Mouse (Mus musculus): ENCODE data around the gene Mob3c. TPM values are rescaled to one million over a fixed set of nuclear protein-coding genes. Genes with fewer than 3 reads are reported as not detected.
A peak's percentile ranks its signal among the peaks of the same experiment; 100 is the strongest.

The Mob3c gene
- total RNA-seq, 2 experiments from 2014 or later: 6.1 to 7.0 TPM

DNA sequence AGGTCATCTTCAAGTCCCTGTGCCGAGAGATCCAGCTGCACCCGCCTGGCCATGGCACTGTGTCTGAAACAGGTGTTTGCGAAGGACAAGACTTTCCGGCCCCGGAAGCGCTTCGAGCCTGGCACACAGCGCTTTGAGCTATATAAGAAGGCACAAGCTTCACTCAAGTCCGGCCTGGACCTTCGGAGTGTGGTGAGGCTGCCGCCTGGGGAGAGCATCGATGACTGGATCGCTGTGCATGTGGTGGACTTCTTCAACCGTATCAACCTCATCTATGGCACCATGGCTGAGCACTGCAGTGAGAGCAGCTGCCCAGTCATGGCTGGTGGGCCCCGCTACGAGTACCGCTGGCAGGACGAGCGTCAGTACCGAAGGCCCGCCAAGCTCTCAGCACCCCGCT, 3.3 kb downstream of the Mob3c start:
- DNase-seq: no peak
- intact Hi-C loops (cut with DNase I): no loop called here

DNA sequence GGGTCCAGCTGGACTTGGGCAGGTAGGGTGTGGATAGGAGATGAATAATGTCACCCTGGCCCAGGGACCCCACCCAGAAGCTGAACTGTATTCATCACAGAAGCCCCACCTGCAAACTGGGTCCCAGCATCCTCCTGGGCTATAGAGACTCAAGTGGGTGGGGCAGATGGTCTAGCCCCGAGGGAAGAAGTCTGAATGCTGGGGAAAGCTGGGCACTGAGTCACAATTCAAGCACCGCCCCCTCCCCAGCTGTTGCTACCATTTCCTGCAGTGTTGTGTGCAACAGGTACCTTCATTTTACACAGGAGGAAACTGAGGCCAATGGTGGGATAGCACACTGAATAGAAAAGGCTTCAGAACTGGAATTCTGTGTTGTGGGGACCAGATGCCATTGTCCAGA, 4.1 kb downstream of the Mob3c start:
- intact Hi-C loops (cut with DNase I): no loop called here
- no peak for DNase-seq

DNA sequence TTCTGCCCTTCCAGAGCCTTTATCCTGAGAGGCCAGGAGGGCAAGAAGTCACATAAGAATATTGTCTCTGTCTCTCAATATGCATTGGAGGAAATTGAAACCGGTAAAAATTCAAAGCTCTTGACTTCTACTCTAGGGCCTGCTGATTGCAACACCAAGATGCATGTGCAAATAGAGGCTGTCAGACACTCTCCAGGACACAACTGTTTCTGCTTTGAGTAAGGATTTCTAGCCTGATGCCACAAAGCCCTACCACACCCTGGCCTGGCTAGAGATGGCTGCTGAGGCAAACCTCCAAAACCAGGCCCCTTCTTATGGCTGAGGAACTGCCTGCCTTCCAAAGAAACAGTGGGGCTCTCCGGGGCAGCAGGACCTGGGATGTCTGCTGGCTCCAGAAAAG, 7.7 kb downstream of the Mob3c start:
- intact Hi-C loops (cut with DNase I): no loop called here
- DNase-seq: no peak

DNA sequence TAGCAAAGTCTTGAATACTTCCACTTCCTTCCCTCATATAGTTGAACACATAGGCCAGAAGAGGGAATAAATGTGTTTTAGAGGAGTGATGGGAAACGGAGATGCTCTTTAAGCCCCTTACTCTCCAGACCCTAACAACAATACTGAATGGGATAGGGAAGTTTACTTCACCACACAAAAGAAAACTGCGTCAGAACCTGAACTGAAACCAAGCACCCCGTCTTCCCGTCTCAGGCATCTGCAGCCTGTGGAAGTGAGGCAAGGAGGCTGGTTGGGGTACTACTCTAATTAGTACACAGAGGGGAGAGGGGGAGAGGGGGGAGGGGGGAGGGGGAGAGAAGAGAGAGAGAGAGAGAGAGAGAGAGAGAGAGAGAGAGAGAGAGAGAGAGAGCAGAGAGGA, 10.3 kb downstream of the Mob3c start:
- intact Hi-C loops (cut with DNase I): no loop called here

DNA sequence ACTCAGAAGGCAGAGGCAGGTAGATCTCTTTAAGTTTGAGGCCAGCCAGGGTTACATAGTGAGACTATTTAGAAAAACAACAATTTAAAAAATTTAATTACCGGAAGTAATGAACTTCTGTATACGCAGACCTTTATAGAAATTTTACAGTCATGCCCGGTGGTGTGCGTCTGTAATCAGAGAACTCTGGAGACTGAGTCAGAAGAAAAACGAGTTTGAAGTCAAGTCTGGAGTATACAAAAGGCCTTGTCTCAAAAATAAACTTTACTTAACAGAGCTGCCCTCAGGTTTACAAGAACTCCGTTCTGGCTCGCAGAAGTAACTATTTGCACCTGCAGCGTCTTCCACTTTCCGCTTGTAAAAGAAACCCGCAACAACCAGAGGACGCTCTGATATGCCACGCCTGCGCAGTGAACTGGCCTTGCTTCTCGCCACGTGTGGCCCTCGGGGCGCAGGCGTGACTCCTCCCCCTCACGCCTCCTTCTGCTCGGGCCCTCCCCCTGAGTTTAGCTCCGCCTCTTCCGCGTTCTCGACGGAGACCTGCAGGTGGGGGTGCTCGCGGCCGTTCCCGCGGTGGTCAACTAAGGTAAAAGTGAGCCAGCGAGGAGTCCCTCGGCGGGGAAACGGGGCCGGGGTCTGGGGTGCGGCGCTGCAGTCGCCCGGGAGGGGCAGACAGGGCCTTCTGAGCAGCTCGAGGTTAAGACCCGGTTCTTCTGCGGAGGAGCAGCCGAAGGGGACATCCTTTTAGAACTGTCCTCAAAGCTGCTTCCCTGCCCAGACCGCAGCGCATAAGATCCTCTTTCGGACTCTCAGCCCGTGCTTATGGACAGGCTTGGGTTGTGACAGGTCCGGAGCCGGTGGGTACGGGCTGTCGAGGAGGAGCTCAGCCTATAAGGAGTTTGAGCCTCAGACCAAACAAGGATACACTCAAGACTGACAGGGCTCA, 11.1 kb downstream of the Mob3c start, which contains the start of gene Mknk1:
Gene Mknk1, plus strand, starts transcription at position 503 of the 946 bp plus-strand sequence.
- DNase-seq: peak; percentile 93 to 94
- intact Hi-C loops (cut with DNase I): no loop called here

More for the DNA sequence above, 10.3 kb downstream of the Mob3c start:
- no peak for DNase-seq

DNA sequence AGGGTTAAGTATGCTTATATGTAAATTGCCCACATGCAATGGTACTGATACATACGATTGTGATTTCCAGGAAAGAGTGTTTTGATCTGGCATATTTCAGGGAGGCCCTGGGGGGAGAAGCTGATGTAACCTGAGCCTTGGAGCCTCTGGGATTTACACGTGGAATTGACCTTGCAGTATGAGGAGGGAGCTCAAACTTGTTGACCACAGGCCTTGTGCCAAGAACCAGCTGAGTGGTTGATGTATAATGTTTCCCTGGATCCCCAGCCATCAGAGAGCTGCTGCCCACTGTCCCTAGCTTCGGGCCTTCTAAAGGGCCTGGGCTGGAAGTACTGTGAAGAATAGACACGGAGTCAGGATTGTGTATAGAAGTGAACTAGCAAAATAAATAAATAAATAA, 12.1 kb downstream of the Mob3c start:
- intact Hi-C loops (cut with DNase I): no loop called here
- no peak for DNase-seq

DNA sequence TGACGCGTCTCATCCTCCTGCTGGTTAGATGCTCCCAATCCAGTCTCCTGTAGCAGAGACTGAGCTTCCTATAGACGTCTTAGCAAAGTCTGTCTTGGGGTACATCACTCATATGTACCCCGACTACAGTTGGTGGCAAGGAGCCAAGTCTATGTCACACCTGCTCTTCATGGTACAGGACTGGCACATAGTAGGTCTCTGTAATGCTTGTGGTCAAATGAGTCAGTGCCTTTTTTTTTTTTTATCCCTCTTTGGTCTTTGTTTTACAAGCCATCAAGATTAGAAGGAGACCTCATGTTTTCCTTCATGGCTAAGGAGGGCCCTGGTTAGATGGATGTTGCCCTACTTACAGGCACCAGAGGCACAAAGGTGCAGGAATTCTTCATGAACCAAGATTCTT, 12.9 kb downstream of the Mob3c start:
- intact Hi-C loops (cut with DNase I): no loop called here
- no peak for DNase-seq

DNA sequence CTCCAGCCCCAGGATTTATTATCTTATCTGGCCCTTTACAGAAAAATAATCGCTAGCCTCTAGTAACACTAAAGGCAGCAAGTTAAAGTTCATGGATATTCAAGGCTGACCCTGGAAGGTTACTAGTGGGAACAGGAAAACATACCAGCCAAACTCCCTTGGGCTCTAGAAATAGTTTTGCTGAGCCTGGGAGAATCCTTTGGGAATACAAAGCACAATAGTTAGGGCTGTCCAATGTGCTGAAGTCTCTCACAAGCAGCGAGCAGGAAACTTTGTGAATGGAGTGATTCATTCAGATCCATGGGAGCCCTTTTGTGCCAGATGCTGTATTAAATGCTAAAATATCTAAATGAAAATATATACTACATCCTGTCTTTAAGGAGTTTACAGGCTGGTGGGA, 18.8 kb downstream of the Mob3c start:
- DNase-seq: peak; percentile 32 to 40
- intact Hi-C loops (cut with DNase I): no loop called here

DNA sequence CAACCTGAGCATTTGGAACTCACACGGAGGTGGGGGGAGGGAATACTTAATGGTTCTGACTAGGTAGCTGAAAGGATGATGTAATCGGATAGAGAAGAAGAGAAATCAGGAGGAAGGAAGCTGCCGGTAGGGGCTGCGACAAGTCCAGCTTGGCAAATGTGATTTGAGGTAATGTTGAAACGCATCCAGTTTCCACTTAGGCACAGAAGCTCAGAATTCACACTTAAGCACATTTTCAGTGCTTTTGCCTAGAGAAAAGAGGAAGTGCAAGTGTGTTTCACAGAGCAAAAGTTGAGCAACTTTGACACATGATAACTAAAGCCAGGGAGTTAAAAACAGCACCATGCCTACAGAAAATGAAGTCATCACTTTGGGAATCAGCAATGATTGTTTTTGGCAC, 19.5 kb downstream of the Mob3c start:
- DNase-seq: peak in 1 of 2 experiments; percentile 23
- intact Hi-C loops (cut with DNase I): no loop called here

DNA sequence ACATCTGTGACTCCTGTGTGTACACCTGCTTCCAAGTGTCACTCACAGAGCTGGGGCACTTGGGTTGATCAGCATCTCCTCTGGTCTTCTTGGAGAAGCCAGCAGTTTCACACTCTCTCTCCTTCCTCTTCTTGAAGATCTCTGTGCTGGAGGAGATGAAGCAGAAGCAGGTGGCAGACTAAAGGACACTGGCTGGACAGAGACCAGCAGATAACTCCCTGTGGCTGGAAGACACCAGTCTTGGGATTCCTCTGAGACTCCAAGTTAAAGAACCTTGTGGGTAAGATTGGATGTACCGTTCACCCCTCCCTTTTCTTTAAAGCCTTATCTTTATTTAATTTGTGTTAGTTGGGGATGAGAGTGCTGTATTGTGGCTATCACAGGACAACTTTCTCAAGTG, 20.2 kb downstream of the Mob3c start:
- intact Hi-C loops (cut with DNase I): no loop called here
- no peak for DNase-seq

DNA sequence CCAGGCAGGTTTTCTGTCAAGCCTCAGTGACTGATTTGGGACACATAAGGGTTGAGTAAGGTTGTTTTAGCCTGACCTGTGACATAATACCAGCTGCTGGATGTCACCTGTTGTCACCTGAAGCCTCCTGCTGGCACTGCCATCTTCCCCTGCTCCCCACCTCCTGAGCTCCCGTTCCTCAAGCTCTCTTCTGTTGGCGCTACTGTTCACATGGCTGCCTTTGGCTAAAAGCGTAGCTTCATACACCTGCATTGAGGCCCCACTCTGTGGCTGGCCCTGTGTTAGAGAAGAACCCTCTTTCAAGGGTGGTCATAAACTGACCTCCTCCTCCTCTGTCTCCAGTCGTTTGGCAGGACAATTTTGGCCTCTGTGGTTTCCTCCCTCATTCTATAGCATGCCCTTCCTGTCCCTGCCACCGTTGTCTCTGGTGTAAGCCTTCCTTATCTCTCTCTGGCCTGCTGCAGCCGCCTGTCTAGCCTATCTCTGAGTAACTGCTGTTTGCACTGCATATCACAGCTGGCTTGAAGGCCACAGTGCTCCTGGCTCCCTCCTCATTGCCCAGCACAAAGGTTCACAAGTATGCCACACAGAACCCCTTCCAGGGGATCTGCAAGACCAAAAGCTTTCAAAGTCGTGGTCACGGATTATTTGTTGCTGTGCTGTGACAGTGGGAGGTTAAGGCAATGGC, 21.2 kb downstream of the Mob3c start:
- intact Hi-C loops (cut with DNase I): no loop called here
- no peak for DNase-seq

DNA sequence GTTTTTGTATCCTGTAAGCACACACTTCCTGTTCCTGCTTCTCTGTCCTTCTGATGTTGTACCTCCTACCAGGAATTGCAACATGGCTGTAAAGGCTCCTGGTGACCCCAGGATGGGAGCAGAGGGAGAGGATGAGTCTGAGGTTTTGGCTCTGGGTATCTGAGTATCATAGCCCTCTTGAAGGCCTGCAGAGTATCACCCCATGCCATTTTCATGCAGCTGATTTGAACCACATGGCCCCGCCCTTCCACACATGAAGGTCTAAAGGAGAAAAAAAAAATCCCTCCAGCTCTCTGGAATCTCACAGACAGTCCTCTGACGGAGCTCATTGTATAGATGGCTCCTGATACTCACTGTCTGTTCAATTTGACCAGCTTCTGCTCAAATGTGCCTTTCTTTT, 22.2 kb downstream of the Mob3c start:
- no peak for DNase-seq
- intact Hi-C loops (cut with DNase I): no loop called here

DNA sequence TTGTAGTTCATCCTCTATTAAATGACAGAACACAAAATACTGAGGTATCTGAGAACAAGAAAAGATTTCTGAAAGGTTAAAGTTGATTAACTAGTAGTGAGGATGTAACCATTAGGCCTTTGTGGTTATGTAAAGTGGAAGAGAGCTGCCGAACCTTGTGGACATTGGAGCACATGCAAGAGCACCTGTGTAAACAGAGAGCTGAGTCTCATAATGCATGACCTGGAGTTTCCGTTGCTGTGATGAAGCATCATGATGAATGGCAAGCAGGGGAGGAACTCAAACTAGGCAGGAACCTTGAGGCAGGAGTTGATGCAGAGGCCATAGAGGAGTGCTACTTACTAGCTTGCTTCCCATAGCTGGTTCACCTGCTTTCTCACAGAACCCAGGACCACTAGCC, 22.7 kb downstream of the Mob3c start:
- intact Hi-C loops (cut with DNase I): no loop called here
- DNase-seq: no peak

DNA sequence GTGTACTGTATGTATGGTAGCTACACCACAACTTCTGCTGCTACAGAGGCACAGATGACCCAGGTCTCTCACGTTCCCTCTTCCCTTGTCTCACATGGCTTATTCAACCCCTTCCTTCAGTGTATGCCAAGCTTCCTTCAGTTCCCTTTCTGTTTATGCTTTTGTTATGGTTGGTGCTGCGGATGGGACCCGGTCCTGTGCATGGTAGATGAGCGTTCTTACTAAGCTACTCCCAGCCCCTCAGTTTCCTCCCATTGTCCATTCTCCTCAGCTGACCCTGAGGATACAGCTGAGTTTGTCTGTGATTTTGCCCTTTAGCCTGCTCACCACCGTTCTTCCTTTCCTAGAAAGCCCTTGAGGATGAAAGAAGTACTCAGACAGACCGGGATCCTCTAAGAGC, 23.7 kb downstream of the Mob3c start:
- intact Hi-C loops (cut with DNase I): no loop called here
- DNase-seq: no peak

DNA sequence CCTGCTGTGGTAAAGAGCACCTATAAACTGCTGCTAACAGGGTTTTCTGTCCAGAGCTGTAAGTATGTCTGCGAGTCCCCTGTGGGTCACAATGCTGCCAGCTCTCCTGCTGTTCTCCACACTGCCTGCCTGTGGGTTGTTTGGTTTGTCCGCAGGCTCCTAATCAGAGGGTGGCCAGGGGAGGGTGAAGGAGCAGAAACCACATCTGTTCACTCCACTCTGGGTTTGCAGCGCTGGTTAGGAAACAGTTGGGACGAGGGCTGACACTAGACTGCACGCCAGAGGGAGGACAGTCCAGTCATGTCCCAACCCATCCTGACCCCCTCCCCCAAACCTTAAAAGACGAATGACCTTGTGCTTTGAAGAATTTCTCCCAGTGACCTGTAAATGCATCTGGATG, 27.2 kb downstream of the Mob3c start:
- intact Hi-C loops (cut with DNase I): no loop called here
- no peak for DNase-seq

DNA sequence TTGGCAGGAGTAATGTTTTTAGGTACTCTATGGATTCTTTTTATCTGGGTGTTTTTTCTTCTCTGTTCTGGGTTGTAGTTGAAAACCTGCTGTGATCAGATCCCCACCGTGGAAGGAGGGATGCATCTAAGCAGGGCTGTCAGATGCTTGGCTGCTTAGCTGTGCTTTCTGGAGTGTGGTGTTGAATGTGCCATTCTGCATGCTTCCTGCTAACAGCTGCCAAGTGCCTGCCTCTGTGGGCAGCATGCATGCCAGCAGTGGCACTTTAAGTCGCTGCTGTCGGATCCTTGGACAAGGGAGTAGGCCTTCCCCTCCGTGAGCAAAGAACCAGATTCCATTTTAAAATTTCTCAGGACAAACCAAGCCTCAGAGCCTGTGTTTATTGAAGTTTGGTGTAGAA, 27.7 kb downstream of the Mob3c start:
- intact Hi-C loops (cut with DNase I): no loop called here
- DNase-seq: no peak

DNA sequence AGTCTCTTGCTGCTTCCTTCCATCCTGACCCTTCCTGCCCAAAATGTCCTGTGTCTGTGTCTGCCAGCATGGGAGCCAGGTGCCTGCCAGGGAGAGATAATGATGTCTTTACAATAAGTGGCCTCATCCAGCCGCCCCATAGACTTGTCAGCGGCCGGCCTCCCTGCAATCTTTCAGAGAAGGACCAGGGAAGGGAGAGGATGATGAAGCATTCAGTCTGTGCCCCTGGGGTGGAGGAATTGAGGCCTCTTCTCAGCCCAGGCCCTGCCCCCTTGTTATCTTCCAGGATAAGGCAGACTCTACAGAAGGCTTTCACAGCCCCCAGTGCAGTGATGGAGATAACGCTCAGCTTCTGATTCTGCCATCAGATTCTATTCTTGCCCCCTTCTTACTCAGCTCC, 28.4 kb downstream of the Mob3c start:
- DNase-seq: no peak
- intact Hi-C loops (cut with DNase I): no loop called here

DNA sequence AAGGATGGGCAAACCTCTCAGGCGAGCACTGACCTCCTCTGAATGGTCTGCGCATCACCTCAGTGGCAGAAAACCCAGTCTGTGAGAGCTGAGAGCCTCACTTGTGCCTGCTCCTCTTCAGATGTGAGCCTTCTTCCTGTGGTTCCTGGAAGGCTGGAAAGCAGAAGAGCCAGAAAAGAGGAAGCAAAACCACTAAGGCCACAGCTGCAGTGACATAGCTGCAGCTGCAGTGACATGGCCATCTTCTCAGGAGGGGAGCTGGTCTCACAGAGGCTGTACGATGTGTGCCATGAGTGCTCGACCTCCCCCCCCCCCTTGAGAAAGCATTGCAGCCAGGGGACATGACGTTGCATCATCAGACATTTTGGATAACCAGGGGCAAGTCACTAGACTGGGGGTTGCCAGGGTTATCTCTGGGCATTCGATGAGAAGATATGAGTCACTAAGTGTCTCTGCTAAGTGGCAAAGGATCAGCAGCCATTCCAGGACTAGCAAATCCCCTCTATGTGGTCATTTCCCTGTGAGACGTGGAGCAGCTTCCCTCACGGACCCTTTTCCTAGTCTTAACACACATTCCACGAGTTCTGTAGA, 29.5 kb downstream of the Mob3c start:
- no peak for DNase-seq
- intact Hi-C loops (cut with DNase I): no loop called here

DNA sequence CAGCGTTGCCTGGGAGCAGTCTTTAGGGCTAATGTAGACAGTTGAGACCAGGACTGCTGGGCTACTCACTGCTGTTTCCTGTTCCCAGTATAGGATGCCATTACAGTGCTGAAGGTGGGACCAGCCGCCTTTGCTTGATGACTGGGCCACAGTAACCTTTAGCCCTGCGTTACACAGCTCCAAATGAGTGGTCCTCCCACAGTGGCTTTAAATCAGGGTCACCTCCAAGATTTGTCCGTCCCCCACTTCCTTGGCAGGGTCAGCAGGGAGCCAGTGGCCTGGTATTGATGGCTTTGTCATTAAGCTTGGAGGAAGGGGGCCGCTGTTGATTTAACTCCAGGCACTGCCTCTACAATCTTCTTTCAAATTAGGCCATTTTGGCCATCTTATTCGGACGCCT, 35.5 kb downstream of the Mob3c start:
- DNase-seq: no peak
- intact Hi-C loops (cut with DNase I): no loop called here

DNA sequence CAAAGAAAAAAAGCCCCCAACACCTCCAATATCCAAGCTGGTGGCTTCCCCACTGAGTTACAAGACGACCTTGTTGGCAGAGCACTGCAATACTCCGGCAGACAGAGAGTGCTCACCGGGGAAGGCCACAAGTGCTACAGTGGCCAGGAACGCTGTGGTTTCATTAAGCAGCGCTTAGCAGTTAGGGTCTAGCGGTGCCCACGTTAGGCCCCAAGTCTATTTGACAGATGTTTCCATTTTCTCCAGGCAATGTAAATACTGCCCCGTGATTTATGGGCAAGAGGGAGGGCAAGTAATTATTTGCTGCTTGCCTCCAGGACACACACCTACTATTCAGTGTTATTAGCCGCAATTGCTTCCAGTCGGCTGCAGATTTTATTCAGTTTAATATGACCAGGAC, 36.0 kb downstream of the Mob3c start:
- intact Hi-C loops (cut with DNase I): no loop called here
- DNase-seq: no peak

DNA sequence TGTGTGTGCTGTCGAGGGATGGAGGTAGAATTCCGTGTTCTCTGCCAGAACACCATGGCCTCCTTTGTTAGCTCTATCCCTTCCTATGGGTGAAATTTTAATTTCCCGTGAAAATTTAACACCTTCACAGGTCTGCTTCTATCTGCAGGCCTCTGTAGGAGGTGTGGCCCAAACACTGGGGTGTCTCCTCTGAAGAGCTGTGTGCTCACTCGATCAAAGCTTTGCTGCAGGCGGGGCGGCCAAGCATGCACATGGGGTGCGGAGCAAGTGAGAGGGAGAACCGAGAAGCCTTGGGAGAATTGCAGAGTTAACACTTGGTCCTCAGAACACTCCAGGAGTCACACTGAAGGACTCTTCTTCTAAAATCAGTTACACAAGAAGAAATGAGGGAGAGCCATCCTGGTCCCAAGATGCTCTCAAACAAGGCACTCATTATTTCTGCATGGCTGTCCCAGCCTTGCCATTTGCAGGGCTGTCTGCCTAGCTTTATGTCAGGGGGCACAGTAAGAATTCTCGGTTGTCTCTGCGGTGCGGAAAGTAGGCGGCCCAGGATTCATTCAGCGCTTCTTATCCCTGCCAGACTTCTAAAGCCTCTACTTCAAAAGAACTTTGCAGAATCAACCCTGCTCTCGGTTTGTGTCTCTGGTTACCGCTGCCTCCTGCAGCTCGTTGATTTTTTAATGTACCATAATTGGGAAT, 41.8 kb downstream of the Mob3c start:
- intact Hi-C loops (cut with DNase I): no loop called here
- DNase-seq: no peak
